Mouse (Mus musculus) liver, embryonic 16.5 days (tissue): ENCODE data around the gene Mmp9. TPM values are rescaled to one million over a fixed set of nuclear protein-coding genes. Genes with fewer than 3 reads are reported as not detected.
A peak's percentile ranks its signal among the peaks of the same experiment; 100 is the strongest.

Source experiments
- ATAC-seq: fragments of 200-750 bp; cut with Nextera tagmentation; 2 replicates; pipeline ENCODE4 v1.8.0; 2017; ENCODE audit warnings: low read depth, mild to moderate bottlenecking, moderate number of reproducible peaks, moderate library complexity
- H3K27ac ChIP-seq: fragments of 300-500 bp; sonication (generic); 2 replicates; pipeline ENCODE4 v1.5.1; 2014; ENCODE audit warnings: mild to moderate bottlenecking, low read length
- H3K27me3 ChIP-seq: fragments of 300-500 bp; sonication (generic); 2 replicates; pipeline ENCODE4 v1.6.1; 2014; ENCODE audit warnings: low read depth, low read length, mixed read lengths; ENCODE audit not compliant: control insufficient read depth, insufficient read depth
- H3K36me3 ChIP-seq: fragments of 300-500 bp; sonication (generic); 2 replicates; pipeline ENCODE4 v1.6.1; 2014; ENCODE audit warnings: mild to moderate bottlenecking; ENCODE audit not compliant: control insufficient read depth, insufficient read depth
- H3K4me1 ChIP-seq: fragments of 300-500 bp; sonication (generic); 2 replicates; pipeline ENCODE4 v1.6.1; 2014; ENCODE audit warnings: low read depth, low read length, mixed read lengths; ENCODE audit not compliant: control insufficient read depth
- H3K4me2 ChIP-seq: fragments of 300-500 bp; sonication (generic); 2 replicates; pipeline ENCODE4 v1.6.1; 2014; ENCODE audit warnings: low read depth, low read length, mixed read lengths
- H3K4me3 ChIP-seq: fragments of 300-500 bp; sonication (generic); 2 replicates; pipeline ENCODE4 v1.5.1; 2014; ENCODE audit warnings: low read depth, mild to moderate bottlenecking, low read length
- H3K9ac ChIP-seq: fragments of 300-500 bp; sonication (generic); 2 replicates; pipeline ENCODE4 v1.6.1; 2014; ENCODE audit warnings: low read depth, low read length
- H3K9me3 ChIP-seq: fragments of 300-500 bp; sonication (generic); replicated peaks from 2 replicates; pipeline ENCODE4 v1.6.1; 2016; ENCODE audit warnings: low read length; ENCODE audit not compliant: control insufficient read depth
- WGBS: fragments of 180-500 bp; shearing (Covaris S2); extraction: QIAGEN DNeasy Blood & Tissue Kit; methylation state at CpG from one replicate; pipeline ENCODE4 v1.1.7; 2014; ENCODE audit not compliant: insufficient replicate concordance; 5-methylcytosine and 5-hydroxymethylcytosine counted together
- polyA plus RNA-seq: library from polyadenylated mRNA; unstranded; fragments of >200 nt; fragmentation: Nextera tagmentation; extraction: Ambion mirVana; gene quantifications from 2 replicates; pipeline ENCODE4 v1.2.1, GENCODE M21; 2015

Gene Mmp9
- polyA plus RNA-seq, 1 experiment from 2014 or later: 13.0 TPM

GRCm38 (mm10) chr2:164956195-164956594, 15.6 kb downstream of the Mmp9 start:
- no peak overlapping the region for H3K4me2 ChIP-seq
- H3K9ac ChIP-seq: no peak overlapping the region
- H3K27ac ChIP-seq: no peak overlapping the region
- H3K4me1 ChIP-seq: peaks cover 2% of the 10 kb centered on the region; the same call in 1 of the 2 replicates
- H3K27me3 ChIP-seq: peaks cover 9% of the 10 kb centered on the region
- no peaks in the 10 kb centered on the region for H3K36me3 ChIP-seq
- H3K9me3 ChIP-seq: no peaks in the 10 kb centered on the region
- H3K4me3 ChIP-seq: no peak overlapping the region
- ATAC-seq: no peak
- 60% methylated on average over 5 of the region's 5 CpGs for WGBS

GRCm38 (mm10) chr2:164957548-164958315, 17.2 kb downstream of the Mmp9 start:
- Histone ChIP-seq H3K36me3 (no peaks in the 10 kb centered on the region), H3K4me1 (peaks cover 2% of the 10 kb centered on the region; the same call in 1 of the 2 replicates), H3K9me3 (no peaks in the 10 kb centered on the region), H3K9ac (no peak overlapping the region), H3K27ac (no peak overlapping the region), H3K27me3 (peaks cover 3% of the 10 kb centered on the region), H3K4me2 (no peak overlapping the region), H3K4me3 (no peak overlapping the region)
- 56% methylated on average over 9 of the region's 9 CpGs for WGBS
- ATAC-seq: no peak

- Histone ChIP-seq H3K27ac (no peak within 1 kb of the TSS), H3K9ac (no peak within 1 kb of the TSS), H3K4me1 (peaks cover 2% of the 10 kb centered on the region; the same call in 1 of the 2 replicates), H3K27me3 (peaks cover 3% of the 10 kb centered on the region), H3K4me3 (peak within 1 kb of the TSS; percentile 55), H3K36me3 (no peaks in the 10 kb centered on the region), H3K4me2 (peak within 1 kb of the TSS; percentile 61), H3K9me3 (no peaks in the 10 kb centered on the region)
- WGBS: 1% methylated on average over 42 of the region's 54 CpGs
- ATAC-seq: peak; percentile 64
These were observed 20.3 kb downstream of the Mmp9 start, which contains the start of gene Slc12a5 for GRCm38 (mm10) chr2:164960716-164961441. TSS of gene Slc12a5 (plus strand) at chr2:164960802.

- H3K9me3 ChIP-seq: no peaks in the 10 kb centered on the region
- no peak overlapping the region for H3K9ac ChIP-seq
- H3K36me3 ChIP-seq: no peaks in the 10 kb centered on the region
- H3K4me3 ChIP-seq: no peak overlapping the region
- H3K27me3 ChIP-seq: peaks cover 6% of the 10 kb centered on the region
- no peak overlapping the region for H3K4me2 ChIP-seq
- WGBS: 10% methylated on average over 17 of the region's 17 CpGs
- no peak for ATAC-seq
- no peak overlapping the region for H3K27ac ChIP-seq
- peaks cover 2% of the 10 kb centered on the region; the same call in 1 of the 2 replicates for H3K4me1 ChIP-seq
These were observed 21.1 kb downstream of the Mmp9 start for GRCm38 (mm10) chr2:164961506-164962182.

- Histone ChIP-seq H3K36me3 (no peaks in the 10 kb centered on the region), H3K4me1 (peaks cover 2% of the 10 kb centered on the region; the same call in 1 of the 2 replicates), H3K4me3 (no peak overlapping the region), H3K4me2 (no peak overlapping the region), H3K27me3 (peaks cover 11% of the 10 kb centered on the region), H3K9ac (no peak overlapping the region), H3K9me3 (no peaks in the 10 kb centered on the region), H3K27ac (no peak overlapping the region)
- ATAC-seq: no peak
- WGBS: 25% methylated on average over 7 of the region's 7 CpGs
These were observed 21.6 kb downstream of the Mmp9 start for GRCm38 (mm10) chr2:164962183-164962580.

GRCm38 (mm10) chr2:164964242-164964894, 23.8 kb downstream of the Mmp9 start:
- no peak overlapping the region for H3K27ac ChIP-seq
- no peak for ATAC-seq
- no peak overlapping the region for H3K4me2 ChIP-seq
- no peak overlapping the region for H3K4me3 ChIP-seq
- peaks cover 32% of the 10 kb centered on the region for H3K27me3 ChIP-seq
- no peaks in the 10 kb centered on the region for H3K36me3 ChIP-seq
- WGBS: 43% methylated on average over 9 of the region's 9 CpGs
- no peaks in the 10 kb centered on the region for H3K9me3 ChIP-seq
- no peak overlapping the region for H3K9ac ChIP-seq
- H3K4me1 ChIP-seq: peaks cover 2% of the 10 kb centered on the region; the same call in 1 of the 2 replicates

- H3K27me3 ChIP-seq: peaks cover 38% of the 10 kb centered on the region
- no peaks in the 10 kb centered on the region for H3K36me3 ChIP-seq
- no peak for ATAC-seq
- no peak overlapping the region for H3K4me3 ChIP-seq
- H3K4me2 ChIP-seq: no peak overlapping the region
- no peak overlapping the region for H3K9ac ChIP-seq
- no peak overlapping the region for H3K27ac ChIP-seq
- no peaks in the 10 kb centered on the region for H3K9me3 ChIP-seq
- H3K4me1 ChIP-seq: peaks cover 2% of the 10 kb centered on the region; the same call in 1 of the 2 replicates
- WGBS: 50% methylated on average over 1 of the region's 1 CpGs
These were observed 24.4 kb downstream of the Mmp9 start for GRCm38 (mm10) chr2:164964981-164965380.

- peaks cover 49% of the 10 kb centered on the region for H3K27me3 ChIP-seq
- no peak for ATAC-seq
- WGBS: 11% methylated on average over 8 of the region's 8 CpGs
These were observed 25.8 kb downstream of the Mmp9 start for GRCm38 (mm10) chr2:164966381-164966780.

More at GRCm38 (mm10) chr2:164966381-164966780, 25.8 kb downstream of the Mmp9 start:
- Histone ChIP-seq H3K4me1 (no peaks in the 10 kb centered on the region), H3K9me3 (no peaks in the 10 kb centered on the region), H3K36me3 (no peaks in the 10 kb centered on the region), H3K27ac (no peak overlapping the region), H3K4me3 (no peak overlapping the region), H3K9ac (no peak overlapping the region), H3K4me2 (no peak overlapping the region)
